Mouse (Mus musculus) heart, adult 2 months (tissue): ENCODE measurements around the gene Vps13d.

ENCODE experiments used
- CTCF ChIP-seq: fragments of 200-600 bp; IDR thresholded peaks from 2 replicates; pipeline ENCODE4 v1.8.1; 2022; ENCODE audit warnings: antibody characterized with exemption, mild to moderate bottlenecking, moderate library complexity
- EP300 ChIP-seq: fragments of 200-500 bp; IDR thresholded peaks from 2 replicates; pipeline ENCODE4 v1.6.1; 2011; ENCODE audit warnings: low read depth, low read length, control low read depth; ENCODE audit not compliant: insufficient read depth
- POLR2A ChIP-seq: fragments of 200-500 bp; IDR thresholded peaks from 2 replicates; pipeline ENCODE4 v1.6.1; 2011; ENCODE audit warnings: mild to moderate bottlenecking, low read depth, low read length, control low read depth; ENCODE audit not compliant: insufficient read depth

- TF ChIP-seq CTCF (no peak; the same call in none of the 2 replicates), EP300 (peak; percentile 86), POLR2A (no peak)
These were observed 38.8 kb downstream of the Vps13d start for GRCm38 (mm10) chr4:145155956-145156355.
